Mouse (Mus musculus): ENCODE measurements around the gene Dcaf7. TPM values are rescaled to one million over a fixed set of nuclear protein-coding genes. Genes with fewer than 3 reads are reported as not detected.
"Not testable (repeated sequence)": the region's sequence is repeated elsewhere in the genome, so short reads cannot be mapped to it uniquely, and the experiment has no call there.

The Dcaf7 gene
- 10 to 100 TPM; 87.2 to 88.1 TPM for total RNA-seq (2021)
- long read RNA-seq, experiment 1, full-length matches to known transcripts, result 14 of 28 reads
- long read RNA-seq, experiment 1, partial matches to known transcripts, result 0 of 28 reads
- long read RNA-seq, experiment 1, other reads (novel, unspliced or antisense), result 14 of 28 reads
- long read RNA-seq, experiment 2, full-length matches to known transcripts, result 12 of 37 reads
- long read RNA-seq, experiment 2, partial matches to known transcripts, result 2 of 37 reads
- long read RNA-seq, experiment 2, other reads (novel, unspliced or antisense), result 23 of 37 reads

- DNase-seq (ENCODE audit: low spot score in 2 of 2), result peak; percentile 87 to 95
Measured at GRCm38 (mm10) chr11:106036548-106037417, at the start of gene Dcaf7. Gene Dcaf7 (plus strand): TSS chr11:106036872.

- DNase-seq (ENCODE audit: low spot score in 2 of 2), result no peak
Measured at GRCm38 (mm10) chr11:105987446-105987845, 49.2 kb upstream of the Dcaf7 start.

- no peak for DNase-seq (ENCODE audit: low spot score in 2 of 2)
Measured at GRCm38 (mm10) chr11:105989446-105989845, 47.2 kb upstream of the Dcaf7 start.

- no peak for DNase-seq (ENCODE audit: low spot score in 2 of 2)
Measured at GRCm38 (mm10) chr11:105990231-105990630, 46.4 kb upstream of the Dcaf7 start.

GRCm38 (mm10) chr11:105994375-105994774 is 42.3 kb upstream of the Dcaf7 start, which contains the start of gene Ace3:
Gene Ace3 (plus strand): TSS chr11:105994675.
- DNase-seq (ENCODE audit: low spot score in 2 of 2), result no peak

- DNase-seq (ENCODE audit: low spot score in 2 of 2), result no peak
Measured at GRCm38 (mm10) chr11:106000062-106000461, 36.6 kb upstream of the Dcaf7 start.

GRCm38 (mm10) chr11:106001718-106002117 is 35.0 kb upstream of the Dcaf7 start:
- DNase-seq (ENCODE audit: low spot score in 2 of 2), result no peak

- no peak for DNase-seq (ENCODE audit: low spot score in 2 of 2)
Measured at GRCm38 (mm10) chr11:106004576-106004975, 32.1 kb upstream of the Dcaf7 start.

GRCm38 (mm10) chr11:106005970-106006369 is 30.7 kb upstream of the Dcaf7 start:
- no peak for DNase-seq (ENCODE audit: low spot score in 2 of 2)

- DNase-seq (ENCODE audit: low spot score in 2 of 2), result peak; percentile 63 to 66
Measured at GRCm38 (mm10) chr11:106007821-106008220, 28.9 kb upstream of the Dcaf7 start, which contains the start of gene Kcnh6. Gene Kcnh6 (plus strand): TSS chr11:106008124.

- DNase-seq (ENCODE audit: low spot score in 2 of 2), result no peak
Measured at GRCm38 (mm10) chr11:106012711-106013110, 24.0 kb upstream of the Dcaf7 start.

- DNase-seq (ENCODE audit: low spot score in 2 of 2), result no peak
Measured at GRCm38 (mm10) chr11:106013556-106014225, 23.0 kb upstream of the Dcaf7 start.

GRCm38 (mm10) chr11:106016440-106016839 is 20.2 kb upstream of the Dcaf7 start:
- no peak for DNase-seq (ENCODE audit: low spot score in 2 of 2)

- DNase-seq (ENCODE audit: low spot score in 2 of 2), result no peak
Measured at GRCm38 (mm10) chr11:106020051-106020763, 16.5 kb upstream of the Dcaf7 start.

GRCm38 (mm10) chr11:106025774-106026173 is 10.9 kb upstream of the Dcaf7 start:
- no peak for DNase-seq (ENCODE audit: low spot score in 2 of 2)

- DNase-seq (ENCODE audit: low spot score in 2 of 2), result peak in 1 of 2 experiments; percentile 34
Measured at GRCm38 (mm10) chr11:106026465-106027151, 10.1 kb upstream of the Dcaf7 start.

GRCm38 (mm10) chr11:106027607-106028006 is 9.1 kb upstream of the Dcaf7 start:
- no peak for DNase-seq (ENCODE audit: low spot score in 2 of 2)

GRCm38 (mm10) chr11:106032074-106032473 is 4.6 kb upstream of the Dcaf7 start:
- DNase-seq (ENCODE audit: low spot score in 2 of 2), result not testable (repeated sequence)

GRCm38 (mm10) chr11:106033491-106033919 is 3.2 kb upstream of the Dcaf7 start:
- no peak for DNase-seq (ENCODE audit: low spot score in 2 of 2)

- DNase-seq (ENCODE audit: low spot score in 2 of 2), result no peak
Measured at GRCm38 (mm10) chr11:106034986-106035385, 1.7 kb upstream of the Dcaf7 start.
